Mouse (Mus musculus) megakaryocyte, adult 5-6 weeks (primary cell): ENCODE results near the gene Igf1r. TPM values are rescaled to one million over a fixed set of nuclear protein-coding genes. Genes with fewer than 3 reads are reported as not detected.

Experiments used
- ATAC-seq: 2 replicates; pipeline ENCODE4 v1.8.0; 2016; ENCODE audit warnings: mild to moderate bottlenecking, inconsistent platforms; ENCODE audit not compliant: poor library complexity, severe bottlenecking
- total RNA-seq, 2 experiments: library from RNA; stranded (forward) in 1 of 2; stranded (reverse) in 1 of 2; fragments of 153-499, 151-499 nt in 1 of 2; fragments of 221-1000, 200-1000 nt in 1 of 2; gene quantifications; 2 replicates each; pipeline versions ENCODE4 v1.2.3 to v1.2.4; 2015 to 2017

Igf1r gene
- total RNA-seq (2015) (18.2 and 18.8 TPM in 2 replicates), total RNA-seq (2017) (12.9 and 17.9 TPM in 2 replicates)

- peak; percentile 16 for ATAC-seq
Observed at GRCm38 (mm10) chr7:67952777-67953700, at the start of gene Igf1r. TSS of gene Igf1r (plus strand) at chr7:67952827.

DNA sequence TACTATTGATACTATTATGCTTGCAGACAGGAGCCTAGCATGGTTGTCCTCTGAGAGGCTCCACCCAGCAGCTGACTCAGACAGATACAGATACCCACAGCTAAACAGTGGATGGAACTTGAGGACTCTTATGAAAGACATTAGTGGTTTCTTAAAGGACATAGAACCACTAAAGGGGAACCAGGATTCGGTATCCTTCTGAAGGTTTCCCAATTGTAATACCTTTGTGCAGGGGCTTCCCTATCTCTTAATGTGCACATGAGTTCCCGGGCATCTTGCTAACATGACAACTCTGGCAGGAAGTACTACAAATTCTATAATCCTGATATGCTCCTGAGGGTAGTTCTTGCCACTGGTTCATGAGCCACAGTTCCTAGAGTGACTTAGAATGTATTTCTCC is 46.3 kb upstream of the Igf1r start:
- peak; percentile 96 for ATAC-seq

- ATAC-seq: no peak
Observed at GRCm38 (mm10) chr7:67907786-67908400, 44.7 kb upstream of the Igf1r start.

- ATAC-seq: no peak
Observed at GRCm38 (mm10) chr7:67910528-67910927, 42.1 kb upstream of the Igf1r start.

DNA sequence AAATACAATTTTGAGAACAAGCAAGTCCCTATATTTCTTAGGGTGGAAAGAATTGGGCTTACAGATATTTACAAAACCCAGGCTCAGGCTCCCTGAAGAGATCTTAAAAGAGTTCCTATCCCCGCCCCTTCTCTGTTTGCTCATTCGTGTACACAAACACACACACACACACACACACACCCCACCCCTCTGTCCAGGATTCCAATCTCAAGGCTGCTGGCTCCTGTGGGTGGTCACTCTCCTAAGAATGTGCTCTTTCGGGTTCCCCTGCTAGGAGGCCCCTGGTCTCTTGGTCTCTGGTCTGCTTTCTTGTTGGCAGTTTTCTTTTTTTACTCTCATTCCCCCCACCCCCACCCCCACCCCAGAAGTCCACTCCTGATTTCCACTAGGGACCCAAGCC is 41.7 kb upstream of the Igf1r start:
- ATAC-seq: no peak

DNA sequence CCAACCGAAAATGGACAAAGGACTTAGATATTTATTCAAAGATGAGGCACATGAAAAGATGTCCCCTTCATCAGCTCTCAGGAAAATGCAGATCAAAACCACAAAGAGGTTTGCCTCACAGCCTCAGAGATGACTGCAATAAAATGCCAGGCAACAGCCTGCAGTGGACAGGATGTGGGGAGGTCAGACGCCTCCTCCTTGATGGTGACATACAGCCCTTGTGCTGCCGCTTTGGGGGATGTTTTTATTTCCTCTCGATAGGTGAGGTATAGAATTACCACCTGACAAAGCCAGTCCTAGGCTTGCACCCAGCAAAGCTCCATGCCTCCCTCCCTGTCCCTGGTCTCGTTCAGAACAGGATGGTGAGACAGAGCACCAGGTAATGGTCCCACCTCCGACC is 40.8 kb upstream of the Igf1r start:
- peak; percentile 98 for ATAC-seq

GRCm38 (mm10) chr7:67916960-67917359 is 35.7 kb upstream of the Igf1r start:
- ATAC-seq: no peak

GRCm38 (mm10) chr7:67917753-67918152 is 34.9 kb upstream of the Igf1r start:
- ATAC-seq: no peak

DNA sequence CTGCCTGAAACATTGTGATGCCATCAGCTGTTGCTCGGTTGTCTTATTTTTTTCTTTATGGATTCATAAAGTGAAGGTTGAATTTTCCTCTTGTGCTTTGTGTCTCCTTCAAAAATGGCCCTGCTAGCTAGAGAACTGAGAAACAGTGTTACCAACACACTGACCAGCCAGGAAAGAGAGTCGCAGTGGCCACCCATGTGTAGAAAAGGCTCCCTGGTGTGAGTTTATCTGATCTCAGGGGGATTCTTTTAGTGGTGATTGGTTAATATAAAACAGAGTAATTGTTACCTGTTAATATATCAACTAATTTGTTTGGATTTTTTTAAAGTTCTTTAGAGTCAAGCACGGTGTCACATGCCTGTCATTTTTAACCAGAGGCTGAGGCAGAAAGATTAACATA is 33.2 kb upstream of the Igf1r start:
- ATAC-seq: no peak

GRCm38 (mm10) chr7:67924215-67924614 is 28.4 kb upstream of the Igf1r start:
- ATAC-seq: peak; percentile 21; the same call in 1 of the 2 replicates

GRCm38 (mm10) chr7:67930132-67930531 is 22.5 kb upstream of the Igf1r start:
- ATAC-seq: peak; percentile 64

DNA sequence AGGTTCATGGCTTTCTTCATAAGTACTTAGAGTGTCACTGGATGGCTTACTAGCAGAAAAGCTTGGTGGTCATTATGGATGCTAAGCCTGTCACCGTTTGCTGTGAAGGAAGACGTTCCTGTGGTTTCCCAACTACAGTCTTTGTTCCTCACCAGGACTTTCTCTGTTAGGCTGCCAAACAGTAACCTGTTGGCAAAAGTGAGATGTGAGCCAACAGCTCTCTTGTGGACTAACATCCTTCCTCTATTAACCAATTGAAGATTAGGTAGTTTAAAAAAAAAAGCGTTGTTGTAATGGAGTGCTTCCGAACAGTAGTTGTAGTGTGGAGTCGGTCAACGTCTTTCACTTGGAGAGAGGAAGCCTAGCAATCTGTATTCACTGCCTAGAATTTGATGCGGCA is 15.8 kb upstream of the Igf1r start:
- peak; percentile 97 for ATAC-seq

GRCm38 (mm10) chr7:67943805-67944204 is 8.8 kb upstream of the Igf1r start:
- peak; percentile 52 for ATAC-seq

- ATAC-seq: no peak
Observed at GRCm38 (mm10) chr7:67946901-67947300, 5.7 kb upstream of the Igf1r start.

- ATAC-seq: no peak
Observed at GRCm38 (mm10) chr7:67950346-67950814, 2.2 kb upstream of the Igf1r start.

GRCm38 (mm10) chr7:67950815-67951531 is 1.7 kb upstream of the Igf1r start:
- ATAC-seq: peak; percentile 51

DNA sequence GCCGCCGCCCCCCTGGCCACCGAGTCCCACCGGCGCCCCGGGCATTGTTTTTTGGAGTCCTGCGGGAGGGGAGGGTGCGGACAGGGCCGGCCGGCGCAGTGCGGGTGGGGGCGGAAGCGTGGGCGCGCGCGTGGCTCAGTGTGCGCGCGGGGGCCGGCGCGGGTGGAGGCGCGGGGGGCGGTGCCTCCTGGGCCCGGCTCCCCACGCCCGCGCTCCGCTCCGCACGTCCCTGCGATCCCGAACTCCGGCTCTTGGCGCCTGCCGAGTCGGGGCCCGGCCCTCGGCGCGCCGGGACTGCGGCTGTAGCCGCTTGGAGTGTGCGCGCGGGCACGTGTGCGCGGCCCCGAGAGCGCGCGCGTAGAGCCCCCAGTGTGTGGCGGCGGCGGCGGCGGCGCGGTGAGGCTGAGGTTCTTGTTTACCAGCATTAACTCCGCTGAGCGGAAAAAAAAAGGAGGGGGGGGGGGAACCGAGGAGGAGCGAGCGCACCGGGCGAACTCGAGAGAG is 1.0 kb upstream of the Igf1r start:
- peak; percentile 74 for ATAC-seq

DNA sequence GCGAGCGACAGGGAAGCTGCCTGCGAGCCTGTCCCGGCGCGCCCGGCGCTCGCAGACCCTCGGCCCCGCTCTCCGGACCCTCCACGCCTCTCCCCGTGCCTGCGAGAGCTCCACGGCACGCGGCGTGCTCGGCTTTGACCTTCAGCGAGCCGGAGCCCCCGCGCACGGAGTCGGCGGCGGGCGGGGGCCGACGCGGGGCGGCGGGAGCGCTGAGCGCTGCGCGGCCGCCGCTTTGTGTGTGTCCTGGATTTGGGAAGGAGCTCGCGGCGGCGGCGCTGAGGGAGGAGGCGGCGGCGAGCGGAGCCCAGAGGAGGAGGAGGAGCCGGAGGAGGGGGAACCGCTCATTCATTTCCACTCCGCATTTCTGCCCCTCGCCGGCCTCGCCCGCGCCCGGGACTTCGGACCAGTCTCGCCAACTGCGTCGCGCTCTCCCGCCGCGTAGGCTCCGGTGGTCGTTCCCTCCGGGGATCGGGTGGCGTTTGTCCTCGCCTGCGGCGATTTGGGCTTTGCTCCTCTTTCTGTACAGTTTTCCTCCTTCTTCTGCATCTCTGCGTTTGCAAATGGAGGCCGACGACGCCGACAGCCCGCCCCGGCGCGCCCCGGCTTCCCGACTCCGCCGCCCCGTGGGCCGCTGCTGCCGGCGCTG is 468 bp upstream of the Igf1r start:
- ATAC-seq: peak; percentile 23

DNA sequence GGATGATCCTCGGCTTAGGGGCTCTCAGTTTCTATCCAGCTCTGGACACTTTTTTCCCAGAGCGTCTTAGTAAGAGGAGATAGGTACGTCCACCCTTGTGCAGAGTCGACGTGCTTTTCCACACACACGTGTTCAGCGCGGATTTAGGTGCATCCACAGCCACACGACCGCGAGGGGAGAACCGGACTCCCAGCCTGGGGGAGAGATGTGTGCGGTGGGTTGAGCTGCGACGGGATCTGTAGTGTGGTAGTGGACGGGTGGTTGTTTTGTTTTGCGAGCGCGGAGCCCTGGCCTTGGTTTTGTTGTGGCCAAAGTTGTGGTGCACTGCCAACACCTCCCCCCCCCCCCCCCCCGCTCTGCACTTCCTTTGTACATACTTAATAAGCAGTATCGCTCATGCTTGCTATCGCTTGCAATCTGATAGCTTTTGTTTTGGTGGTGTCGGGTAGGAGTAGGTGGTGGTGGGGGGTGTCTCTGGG is 1.2 kb downstream of the Igf1r start:
- ATAC-seq: no peak

DNA sequence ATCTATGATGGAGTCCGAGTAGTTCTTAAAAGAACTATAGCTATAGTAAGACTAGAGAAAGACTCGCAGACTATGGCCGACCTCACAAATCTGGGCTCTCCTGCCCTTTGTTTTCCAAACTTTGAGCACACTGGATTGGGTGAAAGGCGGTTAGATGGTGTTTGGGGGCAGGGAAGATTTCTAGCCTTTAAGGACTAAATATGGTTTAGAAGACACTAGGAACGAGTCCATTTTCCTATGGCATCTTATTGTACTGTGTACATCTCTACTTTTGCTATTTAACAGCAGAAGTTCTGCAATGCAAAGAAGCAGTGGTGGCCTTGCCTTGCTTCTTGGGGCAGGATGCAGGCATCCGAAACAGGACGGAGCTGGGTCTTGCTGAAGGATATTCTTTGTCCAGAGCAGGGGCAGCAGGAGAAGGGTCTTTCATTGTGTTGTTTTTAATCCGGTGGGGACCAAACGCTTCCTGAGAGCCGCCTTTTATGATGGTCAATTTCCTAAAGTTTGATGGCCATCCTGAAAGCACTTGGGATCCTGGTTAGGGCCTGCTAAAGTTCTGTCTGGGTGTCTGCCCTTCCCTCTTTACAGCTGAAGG is 2.1 kb downstream of the Igf1r start:
- no peak for ATAC-seq
